Comparison of ENCODE assay signal across 1 mouse cellular context in genomic region chr8:70042583-70043455, GRCm38 (mm10).
TF ChIP-seq lines count a peak whose summit lies in the region.

Mau2 (minus strand) TSS chr8:70042734.
Sugp1 (plus strand) TSS chr8:70042813.

TF ChIP-seq in CH12.LX, 34 proteins besides CTCF, POLR2A, EP300 and RAD21 (continued from another document):
- TF ChIP-seq GABPA (IDR thresholded peaks at IDR 0.05; ENCODE audit: insufficient replicate concordance, low read depth, low read length) (no peak; the same call in 1 of the 2 replicates), USF2 (conservative IDR thresholded peaks at IDR 0.05; ENCODE audit: low read depth, low read length) (no peak), USF1 (IDR thresholded peaks at IDR 0.05; ENCODE audit: low read depth, low read length) (no peak), UBTF (IDR thresholded peaks at IDR 0.05; ENCODE audit: low read depth, low read length) (no peak), NRF1 (IDR thresholded peaks at IDR 0.05; ENCODE audit: low read depth, low read length) (peak; percentile 53; the same call in 1 of the 2 replicates), CHD2 (IDR thresholded peaks at IDR 0.05; ENCODE audit: low read length) (peak; percentile 100), MAZ (IDR thresholded peaks at IDR 0.05; ENCODE audit: low read depth, low read length) (no peak), SIN3A (IDR thresholded peaks at IDR 0.05; ENCODE audit: low read length) (peak; percentile 40), NELFE (IDR thresholded peaks at IDR 0.05; ENCODE audit: low read depth, low read length) (peak; percentile 80), ELF1 (IDR thresholded peaks at IDR 0.05; ENCODE audit: low read depth, low read length) (peak; percentile 95), MAFK (IDR thresholded peaks at IDR 0.05; ENCODE audit: insufficient replicate concordance, low read length) (no peak), ZKSCAN1 (IDR thresholded peaks at IDR 0.05; ENCODE audit: borderline replicate concordance, low read depth, low read length) (no peak), CHD1 (IDR thresholded peaks at IDR 0.05; ENCODE audit: low read depth, low read length) (no peak), BHLHE40 (IDR thresholded peaks at IDR 0.05; ENCODE audit: low read depth, low read length) (no peak), POLR2AphosphoS2 (IDR thresholded peaks at IDR 0.05; ENCODE audit: low read depth, low read length) (peak; percentile 55), MAX (IDR thresholded peaks at IDR 0.05; ENCODE audit: low read length) (no peak; the same call in 1 of the 2 replicates), MXI1 (IDR thresholded peaks at IDR 0.05; ENCODE audit: low read depth, low read length) (no peak; the same call in none of the 2 replicates)
